Mouse (Mus musculus) thymus, adult 2 months (tissue): ENCODE data around the gene Ddx49.

Source experiments
- CTCF ChIP-seq: fragments of 200-500 bp; IDR thresholded peaks from 2 replicates; pipeline ENCODE4 v1.5.1; 2012; ENCODE audit warnings: mild to moderate bottlenecking, control low read depth, low read length, moderate library complexity, borderline replicate concordance; ENCODE audit not compliant: control insufficient read depth, poor library complexity, insufficient read depth; ENCODE audit errors: extremely low read depth
- POLR2A ChIP-seq: fragments of 200-500 bp; IDR thresholded peaks from 2 replicates; pipeline ENCODE4 v1.6.1; 2012; ENCODE audit warnings: mild to moderate bottlenecking, low read length, control low read depth, moderate library complexity; ENCODE audit not compliant: control insufficient read depth, poor library complexity, insufficient read depth; ENCODE audit errors: extremely low read depth

DNA sequence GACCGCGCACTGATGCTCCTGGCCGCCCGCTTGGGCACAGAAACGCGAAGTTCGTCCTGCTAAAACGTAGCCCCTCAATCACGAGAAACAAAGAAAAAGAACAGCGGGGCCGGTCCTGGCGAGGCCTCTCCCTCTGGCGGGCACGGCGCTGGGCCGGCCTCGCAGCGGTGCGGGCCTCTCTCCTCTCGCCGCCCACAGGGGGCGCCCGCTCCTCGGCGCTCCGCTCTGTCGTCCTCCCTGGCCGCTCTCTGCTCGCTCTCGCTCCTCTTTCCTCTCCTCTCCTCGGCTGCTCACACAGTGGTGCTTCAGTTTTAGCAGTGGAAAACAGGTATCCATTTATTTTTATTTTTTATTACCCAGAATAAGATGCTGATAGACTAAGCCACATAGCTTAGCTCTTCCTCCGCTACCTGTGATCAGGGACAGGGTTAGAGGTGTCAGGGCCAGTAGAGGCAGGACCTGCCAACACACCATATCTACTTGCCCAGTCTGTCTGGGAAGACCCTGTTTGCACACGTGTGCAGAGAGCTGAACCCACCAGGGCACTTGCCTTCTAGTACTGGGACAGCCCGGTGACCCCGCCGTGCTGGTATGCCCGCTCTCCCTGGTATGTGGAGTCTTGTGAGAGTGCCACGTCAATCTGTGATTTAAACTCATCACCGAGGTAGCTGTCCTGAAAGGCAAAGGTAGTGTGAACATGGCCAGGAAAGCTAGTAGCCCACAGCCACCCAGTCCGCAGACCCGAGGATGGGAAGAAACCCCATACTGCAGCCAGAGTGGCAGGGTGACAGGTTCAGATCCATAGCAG is 30.0 kb upstream of the Ddx49 start:
- TF ChIP-seq CTCF (no peak), POLR2A (no peak)
